Mouse (Mus musculus): ENCODE data around the gene Resf1. TPM values are rescaled to one million over a fixed set of nuclear protein-coding genes. Genes with fewer than 3 reads are reported as not detected.
"Not testable (repeated sequence)": the region's sequence is repeated elsewhere in the genome, so short reads cannot be mapped to it uniquely, and the experiment has no call there.

Resf1 gene
- polyA plus RNA-seq, 1 experiment from 2014 or later, result 18.9 TPM

DNA sequence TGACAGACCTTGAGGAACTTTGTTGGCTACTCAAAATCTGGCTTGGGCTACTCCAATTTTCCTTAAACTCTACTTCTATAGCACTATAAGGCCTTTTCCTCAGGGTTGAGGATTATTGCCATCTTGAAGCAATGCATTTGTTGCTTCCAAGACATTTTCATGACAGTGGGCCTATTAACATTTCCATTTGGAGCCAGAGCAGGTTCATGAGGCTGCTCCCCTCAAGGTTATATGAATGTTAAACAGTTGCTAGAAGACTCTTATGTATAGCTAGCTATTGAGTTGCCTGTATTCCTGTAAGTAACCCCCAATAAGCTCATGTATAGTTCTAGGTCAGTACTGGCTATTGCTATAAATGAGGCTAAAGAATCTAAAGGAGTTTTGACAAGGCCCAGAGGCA, 28.8 kb downstream of the Resf1 start:
- no peak for ATAC-seq
- H3K4me2 ChIP-seq (replicated peaks; ENCODE audit: low read depth), result no peak overlapping the region
- H3K4me3 ChIP-seq (ENCODE audit: low read depth, low read length), result no peak overlapping the region
- H3K9me3 ChIP-seq (ENCODE audit: control insufficient read depth), result peaks cover 6% of the 10 kb centered on the region; the same call in 1 of the 2 replicates
- no peak overlapping the region for H3K27ac ChIP-seq (ENCODE audit: low read depth, low read length)
- TF ChIP-seq CTCF (IDR thresholded peaks at IDR 0.05; ENCODE audit: low read depth), result no peak
- no peak overlapping the region for H3K9ac ChIP-seq (ENCODE audit: low read depth, low read length)
- peaks cover 28% of the 10 kb centered on the region for H3K36me3 ChIP-seq (ENCODE audit: control insufficient read depth, insufficient read depth)
- no peaks in the 10 kb centered on the region for H3K4me1 ChIP-seq (replicated peaks; ENCODE audit: control insufficient read depth, insufficient read depth, low read length)
- no peaks in the 10 kb centered on the region for H3K27me3 ChIP-seq (replicated peaks; ENCODE audit: control insufficient read depth, insufficient read depth, low read length)

DNA sequence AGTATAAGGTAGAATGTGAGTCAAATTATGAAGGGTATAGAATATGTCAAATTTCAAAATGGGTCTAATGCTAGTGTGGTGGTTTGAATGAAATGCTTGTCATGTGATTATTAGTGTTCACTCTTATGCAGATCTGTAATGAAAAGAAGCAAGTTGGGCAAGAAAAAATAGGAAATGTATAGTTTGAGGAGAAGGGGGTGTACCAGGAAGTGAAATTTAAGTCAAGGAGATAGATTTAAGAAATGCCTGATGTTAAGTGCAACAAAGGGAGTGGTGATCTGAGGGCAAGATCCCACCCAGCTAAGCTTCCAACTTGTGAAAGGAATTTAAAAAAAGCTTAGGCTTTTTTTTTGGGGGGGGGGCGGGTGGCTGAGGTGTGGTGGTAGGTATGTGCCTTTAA, 29.4 kb downstream of the Resf1 start:
- Histone ChIP-seq H3K27me3 (replicated peaks; ENCODE audit: control insufficient read depth, insufficient read depth, low read length) (no peaks in the 10 kb centered on the region), H3K4me2 (replicated peaks; ENCODE audit: low read depth) (no peak overlapping the region), H3K36me3 (ENCODE audit: control insufficient read depth, insufficient read depth) (peaks cover 22% of the 10 kb centered on the region), H3K9ac (ENCODE audit: low read depth, low read length) (no peak overlapping the region), H3K9me3 (ENCODE audit: control insufficient read depth) (peaks cover 6% of the 10 kb centered on the region; the same call in 1 of the 2 replicates), H3K27ac (ENCODE audit: low read depth, low read length) (no peak overlapping the region), H3K4me1 (replicated peaks; ENCODE audit: control insufficient read depth, insufficient read depth, low read length) (no peaks in the 10 kb centered on the region), H3K4me3 (ENCODE audit: low read depth, low read length) (no peak overlapping the region)
- TF ChIP-seq CTCF (IDR thresholded peaks at IDR 0.05; ENCODE audit: low read depth), result no peak
- ATAC-seq, result no peak
- 95% methylated on average over 1 of the region's 1 CpGs for WGBS

DNA sequence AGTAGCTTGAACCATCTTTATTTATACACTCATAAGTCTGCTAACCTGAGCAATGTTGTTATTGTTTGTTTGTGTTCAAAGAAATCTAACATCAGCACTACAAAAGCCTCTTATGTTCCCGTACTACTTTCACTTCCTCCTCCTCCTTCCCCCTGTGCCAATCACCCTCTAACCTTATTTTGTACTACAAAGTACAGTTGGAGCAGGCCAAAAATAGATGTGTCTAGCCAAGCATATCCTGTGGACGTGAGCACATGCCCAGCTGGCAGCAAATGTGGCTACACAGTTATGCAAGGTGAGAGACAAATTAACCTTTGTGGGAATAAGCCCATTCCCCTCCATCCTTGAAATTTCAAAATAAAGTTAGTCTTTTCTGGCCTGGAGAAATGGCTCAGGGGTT, 34.6 kb downstream of the Resf1 start:
- Histone ChIP-seq H3K4me1 (replicated peaks; ENCODE audit: control insufficient read depth, insufficient read depth, low read length) (no peaks in the 10 kb centered on the region), H3K9me3 (ENCODE audit: control insufficient read depth) (peaks cover 6% of the 10 kb centered on the region; the same call in 1 of the 2 replicates), H3K4me3 (ENCODE audit: low read depth, low read length) (no peak overlapping the region), H3K27me3 (replicated peaks; ENCODE audit: control insufficient read depth, insufficient read depth, low read length) (no peaks in the 10 kb centered on the region), H3K4me2 (replicated peaks; ENCODE audit: low read depth) (no peak overlapping the region), H3K36me3 (ENCODE audit: control insufficient read depth, insufficient read depth) (no peaks in the 10 kb centered on the region), H3K27ac (ENCODE audit: low read depth, low read length) (no peak overlapping the region), H3K9ac (ENCODE audit: low read depth, low read length) (no peak overlapping the region)
- TF ChIP-seq CTCF (IDR thresholded peaks at IDR 0.05; ENCODE audit: low read depth), result no peak
- 60% methylated on average over 2 of the region's 2 CpGs for WGBS
- ATAC-seq, result no peak

DNA sequence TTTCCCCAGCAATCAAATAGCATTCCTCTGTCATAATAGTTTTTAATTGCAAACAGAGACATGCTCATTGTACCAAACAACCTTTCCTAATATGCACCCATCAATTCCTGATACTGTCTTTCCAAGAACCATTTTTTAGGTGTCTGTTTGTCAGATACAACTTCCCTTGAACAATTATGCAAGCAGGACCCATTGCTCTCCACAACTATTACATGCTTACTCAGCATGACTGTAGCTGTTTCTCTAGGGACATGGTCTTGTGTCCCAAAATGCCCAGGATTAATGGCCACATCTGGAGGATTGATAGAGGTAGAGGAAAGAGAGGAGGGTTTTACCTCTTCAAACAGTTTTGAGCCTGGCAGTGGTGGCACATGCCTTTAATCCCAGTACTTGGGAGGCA, 35.2 kb downstream of the Resf1 start:
- Histone ChIP-seq H3K9ac (ENCODE audit: low read depth, low read length) (no peak overlapping the region), H3K4me1 (replicated peaks; ENCODE audit: control insufficient read depth, insufficient read depth, low read length) (no peaks in the 10 kb centered on the region), H3K9me3 (ENCODE audit: control insufficient read depth) (peaks cover 6% of the 10 kb centered on the region; the same call in 1 of the 2 replicates), H3K4me3 (ENCODE audit: low read depth, low read length) (no peak overlapping the region), H3K27me3 (replicated peaks; ENCODE audit: control insufficient read depth, insufficient read depth, low read length) (no peaks in the 10 kb centered on the region), H3K27ac (ENCODE audit: low read depth, low read length) (no peak overlapping the region), H3K4me2 (replicated peaks; ENCODE audit: low read depth) (no peak overlapping the region), H3K36me3 (ENCODE audit: control insufficient read depth, insufficient read depth) (no peaks in the 10 kb centered on the region)
- ATAC-seq, result no peak
- no peak for TF ChIP-seq CTCF (IDR thresholded peaks at IDR 0.05; ENCODE audit: low read depth)

DNA sequence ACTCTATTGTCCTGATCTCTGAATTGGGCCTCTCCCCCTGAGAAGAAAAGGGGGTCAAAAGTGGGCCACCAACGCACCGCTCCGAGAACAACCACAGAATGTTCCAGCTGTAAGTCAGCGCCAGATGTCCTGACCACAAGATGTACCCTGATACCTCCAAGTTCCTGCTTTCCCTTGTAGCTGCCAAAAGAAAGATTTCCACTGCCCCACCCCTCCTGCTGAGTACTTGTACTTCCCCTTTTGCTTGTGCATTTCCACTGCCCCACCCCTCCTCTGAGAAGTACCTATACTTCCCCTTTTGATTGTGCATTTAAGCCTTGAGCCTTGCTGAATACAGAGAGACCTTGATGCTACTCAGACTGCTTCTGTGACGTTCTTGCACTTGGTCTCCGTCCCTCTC, 39.0 kb downstream of the Resf1 start:
- not testable (repeated sequence) for H3K4me1 ChIP-seq (replicated peaks; ENCODE audit: control insufficient read depth, insufficient read depth, low read length); H3K36me3 ChIP-seq (ENCODE audit: control insufficient read depth, insufficient read depth); ATAC-seq; H3K27ac ChIP-seq (ENCODE audit: low read depth, low read length); H3K9me3 ChIP-seq (ENCODE audit: control insufficient read depth); H3K4me3 ChIP-seq (ENCODE audit: low read depth, low read length); H3K9ac ChIP-seq (ENCODE audit: low read depth, low read length); H3K27me3 ChIP-seq (replicated peaks; ENCODE audit: control insufficient read depth, insufficient read depth, low read length); H3K4me2 ChIP-seq (replicated peaks; ENCODE audit: low read depth)
- WGBS, result 95% methylated on average over 6 of the region's 6 CpGs

DNA sequence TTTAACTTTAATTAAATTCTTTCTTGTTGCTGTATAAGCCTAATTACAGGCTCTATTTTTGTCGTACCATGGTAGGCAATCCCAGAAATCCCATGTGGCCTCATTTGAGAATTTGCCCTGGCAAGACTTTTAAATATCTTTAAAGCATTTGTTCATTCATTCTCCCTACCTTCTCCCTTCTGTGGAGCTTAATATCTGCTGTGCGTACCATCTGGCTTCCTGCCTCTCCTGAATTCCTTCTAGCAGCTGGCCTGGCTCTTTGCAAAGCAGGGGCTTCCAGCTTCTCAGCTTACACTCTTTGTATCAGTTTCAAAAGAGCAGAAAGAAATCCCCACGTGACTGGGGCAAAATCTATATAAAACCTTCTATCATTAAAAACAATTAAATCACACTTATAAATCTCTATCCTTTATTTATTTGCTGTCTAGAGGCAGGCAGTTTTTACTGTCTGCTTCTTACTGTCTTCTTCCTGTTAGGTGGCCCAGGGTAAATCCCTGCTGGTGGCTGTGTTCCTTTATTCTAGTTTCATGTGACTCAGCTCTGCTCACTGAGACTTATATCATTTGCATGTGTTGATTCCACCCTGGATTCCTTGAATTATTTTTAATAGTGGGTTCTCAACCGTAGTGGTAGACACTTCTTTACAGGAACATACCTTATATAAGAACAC, 45.7 kb downstream of the Resf1 start:
- Histone ChIP-seq H3K27ac (ENCODE audit: low read depth, low read length) (no peak overlapping the region), H3K9me3 (ENCODE audit: control insufficient read depth) (peaks cover 3% of the 10 kb centered on the region; the same call in 1 of the 2 replicates), H3K36me3 (ENCODE audit: control insufficient read depth, insufficient read depth) (no peaks in the 10 kb centered on the region), H3K4me2 (replicated peaks; ENCODE audit: low read depth) (no peak overlapping the region), H3K4me3 (ENCODE audit: low read depth, low read length) (no peak overlapping the region), H3K9ac (ENCODE audit: low read depth, low read length) (no peak overlapping the region), H3K4me1 (replicated peaks; ENCODE audit: control insufficient read depth, insufficient read depth, low read length) (no peaks in the 10 kb centered on the region), H3K27me3 (replicated peaks; ENCODE audit: control insufficient read depth, insufficient read depth, low read length) (no peaks in the 10 kb centered on the region)
- ATAC-seq, result no peak
- TF ChIP-seq CTCF (IDR thresholded peaks at IDR 0.05; ENCODE audit: low read depth), result no peak
- 75% methylated on average over 4 of the region's 4 CpGs for WGBS

DNA sequence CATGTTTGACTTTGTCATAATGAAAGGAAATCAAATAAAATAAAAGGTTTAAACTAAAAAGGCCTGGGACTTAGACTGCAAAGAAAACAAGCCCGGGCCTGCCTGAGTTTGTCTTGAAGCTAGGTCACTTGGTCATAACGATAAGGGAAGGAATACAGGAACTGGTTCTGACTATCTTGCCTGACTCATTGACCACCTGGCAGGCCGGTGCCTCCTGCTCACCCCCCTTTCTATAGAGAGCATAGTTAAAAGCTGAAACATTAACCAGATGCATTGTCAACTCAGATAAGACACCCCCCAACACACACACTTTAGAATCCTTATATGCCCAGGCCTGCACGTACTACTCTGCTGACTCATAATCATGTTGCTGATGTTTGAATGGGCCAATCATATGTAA, 46.6 kb downstream of the Resf1 start:
- not testable (repeated sequence) for H3K9me3 ChIP-seq (ENCODE audit: control insufficient read depth); H3K9ac ChIP-seq (ENCODE audit: low read depth, low read length); H3K4me3 ChIP-seq (ENCODE audit: low read depth, low read length); H3K36me3 ChIP-seq (ENCODE audit: control insufficient read depth, insufficient read depth); H3K27ac ChIP-seq (ENCODE audit: low read depth, low read length); H3K4me2 ChIP-seq (replicated peaks; ENCODE audit: low read depth); H3K27me3 ChIP-seq (replicated peaks; ENCODE audit: control insufficient read depth, insufficient read depth, low read length); ATAC-seq; H3K4me1 ChIP-seq (replicated peaks; ENCODE audit: control insufficient read depth, insufficient read depth, low read length)
- 39% methylated on average over 4 of the region's 4 CpGs for WGBS
